Mouse (Mus musculus) stomach, postnatal 0 days (tissue): ENCODE measurements around the gene Spata1.

ENCODE experiments used
- CTCF ChIP-seq: IDR thresholded peaks from 2 replicates; pipeline ENCODE4 v1.5.1; 2016; ENCODE audit warnings: antibody characterized with exemption, low read depth, mild to moderate bottlenecking, moderate library complexity
- EP300 ChIP-seq: optimal IDR thresholded peaks from 2 replicates; pipeline ENCODE3; 2016; ENCODE audit warnings: antibody characterized with exemption

DNA sequence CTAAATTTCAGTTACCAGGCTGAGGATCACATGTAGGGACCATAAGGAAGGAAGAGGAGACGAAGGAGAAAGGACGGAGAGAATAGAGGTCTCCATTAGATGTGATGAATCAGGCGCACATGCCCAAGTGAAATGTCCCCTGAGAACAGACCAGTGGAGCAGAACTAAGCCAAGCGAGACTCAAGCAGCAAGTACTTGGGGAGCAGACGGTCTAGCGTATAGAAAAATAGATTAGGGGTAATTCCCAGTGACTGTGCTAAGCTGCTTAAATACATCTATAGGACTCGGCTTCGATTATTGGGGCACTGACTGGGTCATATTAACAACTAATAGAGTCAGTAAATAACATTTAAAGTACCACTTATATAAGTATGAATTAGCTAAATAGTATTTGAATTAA lies 4.6 kb downstream of the Spata1 start:
- no peak for TF ChIP-seq EP300
- TF ChIP-seq CTCF = no peak
